Mouse (Mus musculus) cortical plate, adult 2 months (tissue): Measurements from ENCODE around the gene Atp6v0b. TPM values are rescaled to one million over a fixed set of nuclear protein-coding genes. Genes with fewer than 3 reads are reported as not detected.

Source experiments
- H3K27ac ChIP-seq: fragments of 200-500 bp; 2 replicates; pipeline ENCODE4 v1.5.1; 2012; ENCODE audit warnings: low read length, control low read depth, inconsistent platforms; ENCODE audit not compliant: insufficient read depth
- H3K4me1 ChIP-seq: fragments of 200-500 bp; 2 replicates; pipeline ENCODE4 v1.6.1; 2011; ENCODE audit warnings: low read length; ENCODE audit not compliant: control insufficient read depth, insufficient read depth
- H3K4me3 ChIP-seq: fragments of 200-500 bp; 2 replicates; pipeline ENCODE4 v1.5.1; 2011; ENCODE audit warnings: mild to moderate bottlenecking, low read length, control low read depth; ENCODE audit not compliant: insufficient read depth
- CTCF ChIP-seq: fragments of 200-500 bp; IDR thresholded peaks from 2 replicates; pipeline ENCODE4 v1.5.1; 2011; ENCODE audit warnings: mild to moderate bottlenecking, control low read depth, low read length; ENCODE audit not compliant: insufficient read depth; ENCODE audit errors: extremely low read depth
- POLR2A ChIP-seq: fragments of 200-500 bp; IDR thresholded peaks from 2 replicates; pipeline ENCODE4 v1.6.1; 2011; ENCODE audit warnings: mild to moderate bottlenecking, low read length, control low read depth; ENCODE audit not compliant: insufficient read depth; ENCODE audit errors: extremely low read depth
- polyA plus RNA-seq: library from polyadenylated mRNA; depleted of rRNA; stranded (reverse); fragments of >200 nt; gene quantifications from 2 replicates; pipeline ENCODE4 v1.2.3, GENCODE M21; 2012

Atp6v0b gene
- polyA plus RNA-seq, 1 experiment: 801 TPM

DNA sequence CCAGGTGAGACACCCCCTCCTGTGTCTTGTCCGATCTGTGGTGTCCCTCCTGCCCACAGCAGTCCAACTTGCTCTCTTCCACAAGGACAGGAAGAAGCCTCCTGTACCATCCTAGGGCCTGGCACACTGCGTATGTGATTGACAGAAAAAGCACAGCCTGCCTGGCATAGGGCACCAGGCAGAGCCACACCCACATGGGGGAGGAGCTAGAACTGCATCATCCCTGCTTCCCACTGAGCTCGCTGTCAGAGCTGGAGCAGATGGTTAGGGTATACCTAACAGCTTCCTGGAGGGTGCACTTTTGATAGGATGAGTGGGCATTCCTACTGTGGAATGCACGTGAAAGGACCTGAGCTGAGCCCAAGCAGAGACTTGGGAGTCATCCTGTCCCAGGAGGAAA is 24.3 kb downstream of the Atp6v0b start:
- no peak overlapping the region for H3K27ac ChIP-seq
- H3K4me3 ChIP-seq: no peak overlapping the region
- no peaks in the 10 kb centered on the region for H3K4me1 ChIP-seq
- TF ChIP-seq POLR2A: 0 out of 2 replicates have a peak, but pooled peaks have one; percentile 32
- TF ChIP-seq CTCF: no peak

DNA sequence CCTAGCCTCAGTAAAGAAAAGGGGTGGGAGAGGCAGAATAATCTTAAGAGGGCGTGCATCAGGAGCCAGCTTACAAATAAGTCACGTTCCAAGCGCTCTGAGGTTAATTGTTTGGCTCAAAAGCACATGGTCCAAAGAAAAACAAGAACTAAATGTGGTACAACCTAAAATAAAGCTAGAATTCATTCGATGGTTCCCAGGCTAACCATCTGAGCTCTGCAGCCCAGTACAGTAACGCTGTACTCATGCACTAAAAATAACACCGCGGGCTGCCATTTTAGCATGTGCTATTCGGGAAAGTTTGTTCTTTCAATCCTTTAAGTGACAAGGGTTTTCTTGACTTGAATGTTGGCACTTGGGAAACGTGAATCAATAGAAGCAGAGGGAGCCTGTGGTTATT is 26.6 kb downstream of the Atp6v0b start:
- H3K27ac ChIP-seq: peak overlapping the region; percentile 44; the same call in 1 of the 2 replicates
- no peaks in the 10 kb centered on the region for H3K4me1 ChIP-seq
- H3K4me3 ChIP-seq: no peak overlapping the region
- TF ChIP-seq POLR2A (no peak), CTCF (no peak)

DNA sequence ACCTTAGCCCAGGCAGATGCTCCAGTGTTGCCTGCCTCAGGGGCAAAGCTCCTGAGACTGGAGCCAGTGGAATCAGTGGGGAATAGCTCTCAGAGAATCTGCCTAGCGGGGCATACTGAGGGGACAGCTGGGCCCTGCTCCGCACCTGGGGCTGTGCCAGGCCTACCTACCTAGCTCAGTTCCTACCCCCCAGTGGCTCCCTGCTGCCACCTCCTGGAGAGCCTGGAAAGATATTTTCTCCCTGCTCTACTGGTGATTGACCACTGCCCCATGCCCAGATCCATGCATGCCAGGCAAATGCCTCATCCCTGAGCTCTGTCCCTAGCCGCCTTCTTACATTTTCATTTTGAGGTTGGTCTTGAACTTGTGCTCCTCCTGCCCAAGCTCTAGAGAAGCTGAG is 28.3 kb downstream of the Atp6v0b start:
- H3K27ac ChIP-seq: no peak overlapping the region
- H3K4me1 ChIP-seq: 0 out of 2 replicates have a peak, but pooled peaks cover 2% of the 10 kb centered on the region
- no peak overlapping the region for H3K4me3 ChIP-seq
- TF ChIP-seq POLR2A: no peak
- TF ChIP-seq CTCF: peak; percentile 56

DNA sequence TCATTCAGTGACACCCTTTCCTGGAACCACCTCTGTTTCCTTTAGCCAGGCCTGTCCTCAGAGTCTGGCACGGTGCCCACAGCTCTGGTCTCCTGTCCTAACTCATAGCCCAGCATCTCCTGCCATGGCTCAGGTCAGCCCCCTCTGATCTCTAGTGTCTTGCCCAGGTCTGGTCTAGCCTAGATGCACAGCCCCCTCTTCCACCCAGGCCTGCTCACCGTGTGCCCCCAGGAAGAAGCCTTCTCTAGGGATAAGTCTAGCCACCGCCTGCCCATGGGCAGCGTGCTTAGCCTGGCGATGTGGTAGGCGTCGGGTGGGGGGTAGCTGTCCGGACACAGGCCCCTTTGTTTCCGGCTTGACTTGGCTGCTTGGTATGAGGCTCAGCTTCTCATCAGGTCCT is 32.0 kb downstream of the Atp6v0b start:
- no peak for TF ChIP-seq CTCF
- no peak for TF ChIP-seq POLR2A
- no peak overlapping the region for H3K4me3 ChIP-seq
- H3K27ac ChIP-seq: peak overlapping the region; percentile 90
- 0 out of 2 replicates have a peak, but pooled peaks cover 2% of the 10 kb centered on the region for H3K4me1 ChIP-seq

DNA sequence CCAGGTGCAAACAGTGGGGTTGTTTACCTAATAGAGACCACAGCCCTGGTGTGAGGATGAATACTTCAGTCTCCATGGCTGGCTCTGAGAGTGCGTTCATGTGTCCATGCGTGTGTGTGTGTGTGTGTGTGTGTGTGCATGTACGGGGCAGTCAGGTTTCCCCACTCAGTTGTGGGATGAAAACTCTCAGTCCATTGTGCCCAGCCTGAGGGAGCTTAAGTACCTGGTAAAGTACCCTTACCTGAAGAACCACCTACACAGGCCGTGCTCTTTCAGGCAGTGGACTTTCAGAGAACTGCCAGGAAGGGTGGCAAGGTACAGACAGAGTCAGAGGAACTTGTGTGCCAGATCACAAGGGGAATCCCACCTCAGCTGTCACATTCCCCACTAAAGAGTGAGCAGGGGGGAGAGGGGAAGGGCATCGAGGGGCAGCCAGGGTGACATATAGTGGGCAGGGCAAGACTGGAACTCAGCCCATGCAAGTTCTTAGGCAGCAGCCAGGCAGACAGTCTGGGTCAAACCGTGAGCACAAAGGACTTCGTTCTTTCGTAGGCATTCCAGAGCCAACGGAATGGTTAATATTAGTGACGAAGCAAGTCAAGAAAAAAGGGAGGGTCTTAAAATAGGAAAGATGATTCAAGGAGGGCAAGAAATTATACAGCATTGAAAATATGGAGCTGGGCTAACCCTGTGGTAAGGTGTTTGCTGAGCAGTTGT is 34.8 kb downstream of the Atp6v0b start:
- H3K4me3 ChIP-seq: no peak overlapping the region
- 0 out of 2 replicates have a peak overlapping the region, but pooled peaks have one; percentile 10 for H3K27ac ChIP-seq
- TF ChIP-seq POLR2A (no peak), CTCF (no peak)
- 0 out of 2 replicates have a peak, but pooled peaks cover 2% of the 10 kb centered on the region for H3K4me1 ChIP-seq

DNA sequence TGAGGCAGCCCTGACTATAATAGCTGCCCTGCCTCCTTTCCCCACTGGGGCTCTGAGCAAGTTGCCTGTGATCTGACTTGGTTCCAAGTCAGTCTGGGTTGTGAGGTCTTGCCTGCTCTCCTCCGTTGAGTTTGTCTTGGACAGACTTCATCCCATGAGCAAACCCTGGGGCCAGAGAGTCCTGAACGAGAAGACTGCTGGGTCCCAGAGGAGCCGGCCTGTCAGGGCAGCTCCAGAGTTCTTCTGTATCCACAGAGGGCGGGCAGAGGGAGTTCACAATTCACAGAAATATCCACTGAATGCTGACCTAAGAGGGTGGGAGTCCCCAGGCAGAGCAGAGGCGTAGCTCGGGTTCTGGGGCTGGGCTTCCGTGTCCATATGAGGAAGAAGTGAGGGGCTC is 36.3 kb downstream of the Atp6v0b start:
- TF ChIP-seq CTCF (no peak), POLR2A (no peak)
- Histone ChIP-seq H3K4me1 (0 out of 2 replicates have a peak, but pooled peaks cover 2% of the 10 kb centered on the region), H3K27ac (0 out of 2 replicates have a peak overlapping the region, but pooled peaks have one; percentile 72), H3K4me3 (no peak overlapping the region; the same call in 1 of the 2 replicates)

DNA sequence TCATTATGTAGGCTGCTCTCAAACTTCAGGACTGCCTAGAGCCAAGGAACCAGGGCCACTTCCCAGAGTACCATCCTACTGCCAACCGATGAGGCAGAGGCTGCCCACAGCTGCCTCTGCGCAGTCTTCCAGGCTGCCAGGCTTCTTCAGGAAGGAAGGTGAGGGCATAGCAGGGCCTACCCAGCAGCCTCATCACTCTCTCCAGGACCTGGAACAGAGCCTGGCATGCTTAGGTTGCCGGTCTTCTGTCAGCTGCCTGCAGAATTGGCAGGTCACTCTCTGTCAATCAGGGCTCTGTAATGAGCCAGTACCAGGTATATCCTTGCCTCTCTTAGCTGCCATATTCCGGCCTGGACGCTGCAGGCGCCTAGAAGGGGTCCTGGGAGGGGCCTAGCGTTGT is 37.0 kb downstream of the Atp6v0b start:
- Histone ChIP-seq H3K27ac (peak overlapping the region; percentile 65), H3K4me3 (no peak overlapping the region; the same call in none of the 2 replicates), H3K4me1 (0 out of 2 replicates have a peak, but pooled peaks cover 2% of the 10 kb centered on the region)
- TF ChIP-seq POLR2A (no peak), CTCF (no peak)

DNA sequence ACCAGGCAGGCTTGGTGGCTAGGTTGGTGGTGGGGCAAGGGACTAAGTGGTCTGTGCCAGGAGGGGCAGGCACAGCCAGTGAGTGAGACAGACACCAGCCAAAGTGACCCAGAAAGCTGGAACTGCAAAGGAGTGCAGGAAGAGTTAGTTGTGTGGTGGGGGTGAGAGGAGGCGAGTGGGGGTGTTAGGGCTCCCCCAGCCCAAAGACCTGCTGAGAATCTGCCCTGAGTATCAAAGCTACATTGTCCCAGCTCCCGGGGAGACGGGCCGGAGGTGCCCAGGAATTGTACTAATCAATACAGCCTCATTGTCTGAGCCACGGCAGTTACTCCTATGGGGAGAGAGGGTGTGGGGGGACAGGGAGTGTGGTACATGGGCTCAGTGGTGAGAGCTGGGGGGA is 37.6 kb downstream of the Atp6v0b start:
- Histone ChIP-seq H3K4me3 (peak overlapping the region; percentile 17; the same call in 1 of the 2 replicates), H3K27ac (peak overlapping the region; percentile 65), H3K4me1 (no peaks in the 10 kb centered on the region)
- TF ChIP-seq POLR2A (no peak), CTCF (no peak)

DNA sequence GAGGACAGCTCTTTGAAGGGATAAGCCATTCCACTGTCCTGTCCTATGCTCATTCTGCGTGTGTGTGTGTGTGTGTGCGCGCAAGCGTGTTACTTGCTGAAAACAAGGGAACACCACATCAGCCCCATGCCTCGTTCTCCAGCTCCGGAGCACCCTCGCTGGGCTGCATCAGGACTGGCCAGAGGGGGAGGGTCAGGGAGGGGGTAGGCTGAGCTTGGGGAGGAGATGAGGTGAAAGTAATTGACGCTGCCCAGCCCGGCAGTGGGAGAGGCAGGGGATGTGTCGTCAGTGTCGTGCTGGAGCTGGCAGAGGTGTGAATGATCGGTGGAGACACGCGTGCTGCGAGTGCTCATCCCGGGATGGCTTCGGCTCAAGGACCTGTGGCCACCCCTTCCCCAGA is 38.1 kb downstream of the Atp6v0b start:
- Histone ChIP-seq H3K27ac (peak overlapping the region; percentile 63; the same call in 1 of the 2 replicates), H3K4me1 (no peaks in the 10 kb centered on the region), H3K4me3 (peak overlapping the region; percentile 17)
- TF ChIP-seq POLR2A (no peak), CTCF (no peak)

DNA sequence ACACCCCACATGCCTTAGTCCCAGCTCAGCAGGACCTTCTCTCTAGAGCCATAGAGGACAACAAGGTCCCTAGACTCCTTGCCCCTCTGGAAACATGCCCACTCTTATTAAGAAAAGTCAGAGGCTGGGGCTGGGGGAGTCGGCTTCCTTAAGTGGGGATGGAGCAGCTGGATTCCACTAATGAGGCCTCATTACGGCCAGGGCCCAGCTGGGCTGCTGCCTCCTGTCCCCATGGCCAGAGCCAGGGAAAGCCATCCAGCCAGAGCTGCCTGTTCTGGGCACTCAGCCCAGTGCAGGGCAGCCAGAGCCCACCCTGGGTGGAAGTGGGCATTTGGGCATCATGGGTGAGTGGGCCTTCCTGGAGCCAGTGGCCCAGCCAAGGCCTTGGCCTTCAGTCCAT is 40.1 kb downstream of the Atp6v0b start:
- Histone ChIP-seq H3K4me1 (no peaks in the 10 kb centered on the region), H3K4me3 (no peak overlapping the region), H3K27ac (no peak overlapping the region)
- TF ChIP-seq CTCF: no peak
- no peak for TF ChIP-seq POLR2A
